Mouse (Mus musculus) ES-Bruce4 (cell line): ENCODE data around the gene Stk11ip. TPM values are rescaled to one million over a fixed set of nuclear protein-coding genes. Genes with fewer than 3 reads are reported as not detected.

Experiments used
- H3K27ac ChIP-seq: 2 replicates; pipeline ENCODE4 v1.5.1; 2012; ENCODE audit warnings: low read length, inconsistent platforms; ENCODE audit not compliant: insufficient read depth
- H3K27me3 ChIP-seq: 2 replicates; pipeline ENCODE4 v1.6.1; 2012; ENCODE audit warnings: mild to moderate bottlenecking, low read length, inconsistent platforms; ENCODE audit not compliant: control insufficient read depth, poor library complexity, insufficient read depth, severe bottlenecking
- H3K36me3 ChIP-seq: 2 replicates; pipeline ENCODE4 v1.6.1; 2012; ENCODE audit warnings: inconsistent platforms, mild to moderate bottlenecking, low read length, moderate library complexity; ENCODE audit not compliant: control insufficient read depth, poor library complexity, insufficient read depth, severe bottlenecking
- H3K4me1 ChIP-seq: one replicate; pipeline ENCODE4 v1.8.1; 2011; ENCODE audit warnings: low read length; ENCODE audit not compliant: control insufficient read depth, insufficient read depth
- H3K4me3 ChIP-seq: 2 replicates; pipeline ENCODE4 v1.5.1; 2011; ENCODE audit warnings: low read depth, mild to moderate bottlenecking, low read length
- H3K9ac ChIP-seq: 2 replicates; pipeline ENCODE4 v1.6.1; 2012; ENCODE audit warnings: low read depth, mild to moderate bottlenecking, inconsistent platforms; ENCODE audit not compliant: poor library complexity, severe bottlenecking
- H3K9me3 ChIP-seq: replicated peaks from 2 replicates; pipeline ENCODE4 v1.6.1; 2012; ENCODE audit warnings: mild to moderate bottlenecking, low read length, inconsistent platforms; ENCODE audit not compliant: control insufficient read depth, poor library complexity, insufficient read depth, severe bottlenecking
- CTCF ChIP-seq: IDR thresholded peaks from one replicate; pipeline ENCODE4 v1.8.1; 2011; ENCODE audit warnings: low read depth, low read length
- EP300 ChIP-seq: IDR thresholded peaks from 2 replicates; pipeline ENCODE4 v1.6.1; 2011; ENCODE audit warnings: low read depth, low read length; ENCODE audit not compliant: insufficient read depth
- POLR2A ChIP-seq: IDR thresholded peaks from one replicate; pipeline ENCODE4 v1.8.1; 2011; ENCODE audit warnings: low read length; ENCODE audit not compliant: insufficient read depth
- polyA plus RNA-seq: library from polyadenylated mRNA; stranded (reverse); fragments of >200 nt; gene quantifications from 2 replicates; pipeline ENCODE4 v1.2.4, GENCODE M21; 2011; ENCODE audit warnings: low read depth; ENCODE audit not compliant: missing spikeins, insufficient read depth, insufficient read length

Gene Stk11ip
- polyA plus RNA-seq, result 18.8 and 22.7 TPM in 2 replicates

GRCm38 (mm10) chr1:75521321-75522031 lies at the start of gene Stk11ip:
Gene Stk11ip, plus strand, starts transcription at chr1:75521529.
- Histone ChIP-seq H3K9me3 (no peaks in the 10 kb centered on the region), H3K4me1 (peaks cover 3% of the 10 kb centered on the region), H3K36me3 (no peaks in the 10 kb centered on the region), H3K27me3 (no peaks in the 10 kb centered on the region), H3K9ac (peak within 1 kb of the TSS; percentile 44), H3K27ac (peak within 1 kb of the TSS; percentile 95), H3K4me3 (peak within 1 kb of the TSS; percentile 73)
- TF ChIP-seq CTCF (no peak), EP300 (no peak), POLR2A (no peak)

GRCm38 (mm10) chr1:75476441-75476840 lies 44.9 kb upstream of the Stk11ip start:
- Histone ChIP-seq H3K9ac (no peak overlapping the region), H3K4me3 (no peak overlapping the region), H3K36me3 (peaks cover 16% of the 10 kb centered on the region), H3K27me3 (no peaks in the 10 kb centered on the region), H3K9me3 (no peaks in the 10 kb centered on the region), H3K4me1 (no peaks in the 10 kb centered on the region), H3K27ac (no peak overlapping the region)
- no peak for TF ChIP-seq EP300

- peaks cover 16% of the 10 kb centered on the region for H3K36me3 ChIP-seq
- H3K9ac ChIP-seq, result no peak overlapping the region
- no peaks in the 10 kb centered on the region for H3K9me3 ChIP-seq
- H3K4me3 ChIP-seq, result peak overlapping the region; percentile 24
- H3K27me3 ChIP-seq, result no peaks in the 10 kb centered on the region
- H3K27ac ChIP-seq, result no peak overlapping the region
- no peak for TF ChIP-seq EP300
- peak; percentile 60 for TF ChIP-seq CTCF
- TF ChIP-seq POLR2A, result no peak
- no peaks in the 10 kb centered on the region for H3K4me1 ChIP-seq
These were observed 43.9 kb upstream of the Stk11ip start for GRCm38 (mm10) chr1:75477264-75477965.

- no peaks in the 10 kb centered on the region for H3K9me3 ChIP-seq
- H3K27ac ChIP-seq, result no peak overlapping the region
- peaks cover 16% of the 10 kb centered on the region for H3K36me3 ChIP-seq
- no peaks in the 10 kb centered on the region for H3K4me1 ChIP-seq
- TF ChIP-seq CTCF, result no peak
- no peak for TF ChIP-seq POLR2A
- no peak for TF ChIP-seq EP300
- no peaks in the 10 kb centered on the region for H3K27me3 ChIP-seq
- H3K9ac ChIP-seq, result no peak overlapping the region; the same call in 1 of the 2 replicates
- no peak overlapping the region for H3K4me3 ChIP-seq
These were observed 43.4 kb upstream of the Stk11ip start for GRCm38 (mm10) chr1:75477966-75478290.

- Histone ChIP-seq H3K9me3 (no peaks in the 10 kb centered on the region), H3K27me3 (no peaks in the 10 kb centered on the region), H3K27ac (no peak overlapping the region), H3K4me1 (no peaks in the 10 kb centered on the region), H3K4me3 (peak overlapping the region; percentile 82), H3K36me3 (peaks cover 16% of the 10 kb centered on the region), H3K9ac (peak overlapping the region; percentile 89)
- no peak for TF ChIP-seq POLR2A
- TF ChIP-seq EP300, result no peak
- no peak for TF ChIP-seq CTCF
These were observed 42.8 kb upstream of the Stk11ip start for GRCm38 (mm10) chr1:75478497-75478896.

GRCm38 (mm10) chr1:75478916-75479634 lies 42.3 kb upstream of the Stk11ip start, which contains the start of the genes Chpf and Tmem198:
Gene Chpf, minus strand, starts transcription at chr1:75479307.
Gene Tmem198, plus strand, starts transcription at chr1:75479532.
- no peak within 1 kb of the TSS for H3K27ac ChIP-seq
- peak within 1 kb of the TSS; percentile 82 for H3K4me3 ChIP-seq
- H3K9ac ChIP-seq, result peak within 1 kb of the TSS; percentile 89
- no peak for TF ChIP-seq CTCF
- peak; percentile 55; the same call in 1 of the 2 replicates for TF ChIP-seq EP300
- no peaks in the 10 kb centered on the region for H3K27me3 ChIP-seq
- H3K9me3 ChIP-seq, result no peaks in the 10 kb centered on the region
- H3K36me3 ChIP-seq, result peaks cover 16% of the 10 kb centered on the region
- no peaks in the 10 kb centered on the region for H3K4me1 ChIP-seq
